Mouse (Mus musculus) urinary bladder, adult 2 months (tissue): Measurements from ENCODE around the gene Bloc1s2. TPM values are rescaled to one million over a fixed set of nuclear protein-coding genes. Genes with fewer than 3 reads are reported as not detected.

Experiments
- DNase-seq: peaks from one replicate; pipeline ENCODE4 v3.0.0; 2022; ENCODE audit warnings: low spot score
- polyA plus RNA-seq: library from polyadenylated mRNA; depleted of rRNA; stranded (reverse); fragments of >200 nt; gene quantifications from 2 replicates; pipeline ENCODE4 v1.2.3, GENCODE M21; 2012; rRNA removed

Bloc1s2 gene
- polyA plus RNA-seq: 54.2 and 61.4 TPM in 2 replicates

DNA sequence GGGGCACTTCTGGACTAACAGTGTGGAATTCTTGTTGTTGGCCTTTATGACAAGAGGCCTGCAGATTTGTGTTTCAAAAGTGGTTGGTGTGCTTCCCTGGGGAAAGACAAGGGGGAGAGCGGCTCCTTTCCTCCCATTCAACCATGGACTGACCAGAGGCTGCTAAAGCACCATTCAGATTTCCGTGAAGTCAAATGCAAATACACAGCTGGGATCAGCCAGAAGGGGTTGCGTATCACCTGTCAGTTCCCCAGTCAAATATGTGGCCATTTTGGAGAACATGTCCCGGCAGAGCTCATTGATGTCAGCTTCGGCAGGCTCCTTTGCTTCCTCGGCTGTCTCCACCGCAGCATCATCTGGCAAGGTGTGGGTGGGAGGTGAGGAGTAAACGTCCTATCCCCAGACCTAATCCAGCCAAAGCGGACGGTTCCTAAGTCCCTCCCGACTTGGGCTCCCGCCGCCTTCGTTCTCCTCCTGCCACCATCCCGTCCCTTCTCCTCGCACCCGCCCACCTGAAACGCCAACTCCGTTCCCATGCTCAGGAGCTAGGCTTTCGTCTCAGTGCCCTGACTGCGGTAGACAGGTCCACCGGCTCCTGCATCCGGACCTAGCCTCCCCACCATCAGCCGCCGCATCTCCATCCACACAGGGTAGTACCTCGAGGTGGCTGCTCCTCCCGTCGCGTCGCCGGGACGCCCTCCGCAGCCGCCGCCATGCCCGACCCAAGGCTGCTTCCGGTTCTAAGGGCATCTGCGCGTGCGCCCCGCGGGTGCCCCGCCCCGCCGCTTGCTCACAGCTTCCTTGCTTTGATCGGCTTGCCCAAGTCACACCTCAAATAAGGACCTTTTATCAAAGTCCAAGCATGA, at the start of gene Bloc1s2:
TSS of gene Bloc1s2 (minus strand) at position 745 of the 866 bp plus-strand sequence.
- DNase-seq: peak; percentile 76

GRCm38 (mm10) chr19:44195138-44195537, 48.9 kb upstream of the Bloc1s2 start:
- DNase-seq: no peak

GRCm38 (mm10) chr19:44193906-44194305, 47.7 kb upstream of the Bloc1s2 start:
- no peak for DNase-seq

- DNase-seq: no peak
Measured at GRCm38 (mm10) chr19:44192342-44192741, 46.1 kb upstream of the Bloc1s2 start, which contains the start of gene Pkd2l1. Gene Pkd2l1, minus strand, starts transcription at chr19:44192442.

DNA sequence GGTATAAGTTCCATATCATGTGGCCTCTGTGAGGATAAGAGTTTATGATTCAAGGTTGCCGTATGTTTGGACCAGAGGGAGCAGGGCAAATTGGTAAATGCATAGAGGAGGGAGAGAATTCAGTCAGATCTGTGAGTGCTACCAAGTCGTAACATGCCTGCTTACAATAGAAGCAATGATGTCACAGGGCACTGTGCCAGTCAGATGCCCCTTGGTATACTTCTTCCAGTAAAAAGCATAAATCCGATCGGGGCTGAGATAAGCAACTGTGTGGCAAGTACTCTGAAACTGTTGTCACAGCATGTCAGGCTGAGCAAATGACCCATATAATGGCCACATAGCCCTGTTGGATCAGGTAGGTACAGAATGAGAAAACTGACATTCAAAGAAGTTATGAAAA, 42.8 kb upstream of the Bloc1s2 start:
- no peak for DNase-seq

- DNase-seq: no peak
Measured at GRCm38 (mm10) chr19:44183968-44184367, 37.7 kb upstream of the Bloc1s2 start.

GRCm38 (mm10) chr19:44180502-44180901, 34.3 kb upstream of the Bloc1s2 start:
- no peak for DNase-seq

GRCm38 (mm10) chr19:44176741-44177140, 30.5 kb upstream of the Bloc1s2 start:
- DNase-seq: no peak

GRCm38 (mm10) chr19:44174835-44175234, 28.6 kb upstream of the Bloc1s2 start:
- DNase-seq: no peak

DNA sequence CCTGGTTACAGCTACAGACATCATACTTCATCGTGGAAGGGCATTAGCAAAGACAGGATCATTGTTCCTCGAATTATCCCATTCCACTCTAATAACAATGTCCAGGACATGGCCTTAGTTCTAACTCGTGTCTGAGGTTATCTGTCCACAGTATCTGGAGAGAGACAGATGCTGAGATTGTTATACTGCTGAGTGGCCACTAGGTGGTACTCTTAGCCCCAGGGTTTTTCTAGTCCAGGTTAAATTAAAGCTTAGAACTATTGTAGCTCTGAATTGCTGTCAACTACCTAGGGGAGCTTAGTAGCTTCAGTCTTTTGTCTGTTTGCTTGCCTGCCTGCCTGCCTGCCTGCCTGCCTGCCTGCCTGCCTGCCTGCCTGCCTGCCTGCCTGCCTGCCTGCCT, 15.3 kb upstream of the Bloc1s2 start:
- DNase-seq: no peak

GRCm38 (mm10) chr19:44159386-44159785, 13.1 kb upstream of the Bloc1s2 start:
- no peak for DNase-seq

- no peak for DNase-seq
Measured at GRCm38 (mm10) chr19:44157005-44157404, 10.8 kb upstream of the Bloc1s2 start.

DNA sequence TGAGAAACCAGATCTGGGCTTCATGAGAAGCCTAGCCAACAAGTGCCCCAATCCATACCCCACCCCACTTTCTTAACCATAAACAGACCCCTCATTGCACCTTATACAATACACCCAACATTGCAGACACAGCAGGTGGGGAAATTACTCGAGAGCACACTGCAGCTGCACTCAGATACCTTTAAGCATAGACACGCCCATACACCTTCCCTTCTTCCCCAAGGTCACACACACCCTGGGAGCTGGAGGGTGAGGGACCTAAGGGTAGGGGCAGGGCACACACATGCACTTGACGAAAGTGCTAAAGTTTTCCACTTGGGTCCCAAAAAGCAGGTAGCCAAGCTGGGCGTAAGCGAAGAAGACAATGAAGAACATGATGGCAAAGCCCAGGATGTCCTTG, 7.5 kb upstream of the Bloc1s2 start:
- DNase-seq: no peak

GRCm38 (mm10) chr19:44148991-44149390, 2.7 kb upstream of the Bloc1s2 start:
- no peak for DNase-seq

DNA sequence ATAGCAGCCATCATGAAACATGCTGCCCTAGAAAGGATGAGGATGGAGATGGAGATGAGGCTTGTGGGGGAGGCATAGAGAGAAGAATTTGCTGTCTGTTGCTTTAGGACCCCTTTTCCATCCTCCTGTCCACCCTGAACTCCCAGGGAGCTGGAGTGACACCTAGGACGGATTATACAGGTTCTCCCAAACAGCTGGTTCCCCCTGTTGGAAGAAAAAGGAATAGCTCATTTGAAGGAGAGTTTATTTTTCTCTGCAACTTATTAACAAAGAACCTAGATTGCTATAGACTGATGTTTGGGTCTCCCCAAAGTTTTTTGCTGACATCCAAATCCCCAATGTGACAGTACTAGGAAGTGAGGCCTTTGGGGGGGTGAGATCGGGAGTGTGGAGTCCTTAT, 2.1 kb upstream of the Bloc1s2 start:
- no peak for DNase-seq

- no peak for DNase-seq
Measured at GRCm38 (mm10) chr19:44146951-44147350, 705 bp upstream of the Bloc1s2 start.

DNA sequence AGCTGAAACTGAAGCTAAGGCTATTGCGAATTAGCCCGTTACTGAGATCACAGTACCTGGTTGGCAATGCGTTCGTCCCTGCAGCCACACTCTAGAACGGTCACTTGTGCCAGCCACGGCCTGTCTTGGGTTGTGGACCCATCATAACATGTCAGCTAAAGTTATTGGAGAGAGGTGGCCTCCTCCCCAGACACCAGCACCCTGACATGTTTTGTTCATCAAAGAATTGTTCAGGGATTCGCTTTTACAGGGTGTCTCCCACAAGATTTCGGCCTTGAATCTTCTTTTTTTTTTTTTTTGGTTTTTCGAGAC, 278 bp upstream of the Bloc1s2 start:
- no peak for DNase-seq

GRCm38 (mm10) chr19:44144366-44144765, 1.9 kb downstream of the Bloc1s2 start:
- DNase-seq: no peak

DNA sequence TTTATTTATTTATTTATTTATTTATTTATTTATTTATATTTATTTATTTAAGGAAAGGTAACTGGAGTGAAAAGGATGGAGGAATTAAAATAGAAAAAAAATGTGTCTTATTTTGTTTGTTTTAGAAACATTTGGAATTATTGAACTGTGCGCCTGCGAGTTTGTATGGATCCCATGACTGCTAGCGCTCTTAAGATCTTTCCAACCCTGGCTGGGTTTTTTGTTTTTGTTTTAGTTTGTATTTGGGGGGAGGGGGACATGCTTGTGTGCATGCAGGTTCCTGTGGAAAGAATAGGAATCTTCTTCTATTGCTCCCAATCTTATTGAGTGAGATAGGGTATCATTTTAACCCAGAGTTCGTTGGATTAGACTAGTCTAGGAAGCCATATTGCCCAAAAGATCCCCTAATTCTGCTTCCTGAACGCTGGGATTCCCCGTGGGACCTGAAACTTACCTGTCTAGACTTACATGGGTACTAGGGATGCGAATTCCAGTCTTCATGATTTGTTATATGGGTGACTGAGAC, 10.2 kb downstream of the Bloc1s2 start:
- no peak for DNase-seq

- DNase-seq: peak; percentile 72
Measured at GRCm38 (mm10) chr19:44135072-44135959, 10.9 kb downstream of the Bloc1s2 start, which contains the start of gene Cwf19l1. Gene Cwf19l1, minus strand, starts transcription at chr19:44135876.

DNA sequence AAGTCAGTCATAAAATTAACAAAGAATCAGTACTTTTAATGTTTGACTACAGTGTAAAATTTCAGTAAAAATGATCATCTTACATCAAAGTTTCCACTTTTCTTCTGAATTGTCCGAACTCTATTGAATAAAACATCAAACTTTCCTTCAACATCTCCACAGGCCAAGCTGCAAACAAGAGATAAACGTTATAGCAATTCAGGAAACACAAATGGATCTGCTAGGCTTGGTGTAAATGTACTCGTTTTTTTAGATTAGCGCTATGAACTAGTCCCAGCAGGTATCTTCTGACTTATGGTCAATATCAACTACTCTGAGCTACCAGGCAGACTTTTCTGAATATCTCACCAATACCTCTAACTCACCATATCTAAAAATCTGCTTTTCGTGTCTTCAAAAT, 13.3 kb downstream of the Bloc1s2 start:
- DNase-seq: no peak

DNA sequence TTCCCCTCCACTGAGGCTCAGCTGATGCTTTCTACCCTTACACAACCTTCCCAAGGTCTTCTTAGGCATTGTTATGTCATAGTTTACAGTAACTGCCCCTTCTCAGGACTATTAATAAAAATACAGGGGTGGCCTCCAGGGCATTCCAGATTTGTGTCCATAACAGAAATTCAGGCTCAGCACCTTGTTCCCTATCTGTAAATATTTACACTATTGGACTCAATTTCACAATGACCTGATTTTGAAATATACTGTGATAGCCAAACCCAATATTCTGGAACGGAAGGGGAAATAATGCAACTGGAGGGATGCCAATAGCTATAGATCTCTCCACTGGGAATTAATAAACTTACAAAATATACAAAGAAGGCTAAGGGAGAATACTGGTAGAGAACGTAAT, 17.7 kb downstream of the Bloc1s2 start:
- no peak for DNase-seq
